Mouse (Mus musculus) monocyte, adult 5-6 weeks (primary cell): Measurements from ENCODE around the gene Ppp1r2. TPM values are rescaled to one million over a fixed set of nuclear protein-coding genes. Genes with fewer than 3 reads are reported as not detected.

Experiments used
- ATAC-seq: fragments of 153-309, 156-312 bp; replicated peaks from 2 replicates; pipeline ENCODE4 v1.8.0; 2017; ENCODE audit warnings: mild to moderate bottlenecking; ENCODE audit not compliant: low TSS enrichment, insufficient number of reproducible peaks, severe bottlenecking, poor library complexity, low FRiP score
- total RNA-seq: library from RNA; stranded (forward); fragments of 200-1000, 200-491, 200-594 nt; gene quantifications from 3 replicates; pipeline ENCODE4 v1.2.3, GENCODE M21; 2017

Gene Ppp1r2
- total RNA-seq, 1 experiment from 2014 or later, result 91.3 TPM

DNA sequence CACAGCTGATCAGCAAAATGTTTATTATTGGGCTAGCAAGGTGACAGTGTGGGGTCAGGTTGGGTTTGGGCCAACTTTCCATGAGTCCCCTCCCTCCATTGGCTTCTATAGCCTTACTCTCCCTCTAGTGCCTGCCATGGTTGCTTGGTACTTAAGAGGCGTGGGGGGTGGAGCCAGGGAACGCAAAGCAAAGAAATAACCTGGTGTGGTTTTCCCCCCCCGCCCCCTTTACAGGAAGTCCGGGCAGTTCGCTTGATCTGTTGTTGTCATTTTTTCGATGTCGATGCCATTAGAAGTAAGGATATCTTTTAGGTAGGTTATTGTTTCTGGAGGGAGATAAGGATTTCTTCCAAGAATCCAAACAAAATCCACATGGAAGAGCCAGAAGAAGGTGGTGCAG is 22.0 kb upstream of the Ppp1r2 start:
- ATAC-seq, result no peak

DNA sequence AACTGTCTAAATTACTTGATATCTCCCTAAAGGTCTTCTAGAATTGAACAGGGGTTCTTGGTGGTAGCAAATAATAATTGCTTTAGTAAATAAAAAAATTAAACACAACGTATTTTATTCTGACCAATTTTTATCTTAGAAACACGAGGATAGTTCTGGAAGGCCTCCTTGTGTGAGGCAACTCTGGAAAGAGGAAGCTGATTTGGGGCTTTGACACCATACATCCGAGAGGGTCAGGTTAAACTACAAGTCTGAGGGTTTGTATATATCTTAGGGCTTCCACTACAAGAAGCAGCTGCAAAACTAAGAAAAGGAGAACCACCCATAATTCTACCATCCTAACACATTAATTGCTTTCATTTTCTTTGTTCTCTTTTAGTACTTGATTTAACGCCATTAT is 18.7 kb upstream of the Ppp1r2 start:
- ATAC-seq, result 0 out of 2 replicates have a peak, but pooled peaks have one; percentile 38

DNA sequence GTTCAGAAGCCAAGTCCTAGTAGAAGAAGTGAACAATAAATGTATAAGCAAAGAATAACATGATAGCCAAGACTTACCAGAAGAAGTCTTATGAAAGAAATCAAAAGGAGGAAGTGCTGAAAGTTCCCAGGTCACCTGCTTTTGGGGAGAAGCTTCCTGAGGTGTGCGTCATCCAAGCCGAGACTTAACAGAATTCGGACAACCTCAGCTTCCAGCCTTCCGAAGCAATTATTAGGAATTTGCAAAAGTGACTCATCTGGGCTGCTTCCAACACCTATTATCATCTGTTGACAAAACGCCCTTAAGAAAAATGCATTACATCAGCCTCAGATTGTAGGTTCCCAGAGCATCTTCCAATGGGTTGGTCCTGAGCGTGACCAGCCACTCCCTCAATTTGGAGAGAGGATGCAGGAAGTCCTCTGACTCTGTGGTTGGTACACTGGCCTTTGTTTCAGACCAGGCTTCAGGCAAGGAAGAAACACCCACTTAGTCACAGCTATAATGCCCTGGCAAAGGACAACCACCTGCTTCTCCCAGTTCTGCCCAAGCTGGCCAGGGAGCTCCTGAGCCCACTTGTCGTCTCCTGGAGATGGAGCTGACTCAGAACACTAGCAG is 15.8 kb upstream of the Ppp1r2 start:
- peak; percentile 76 for ATAC-seq

DNA sequence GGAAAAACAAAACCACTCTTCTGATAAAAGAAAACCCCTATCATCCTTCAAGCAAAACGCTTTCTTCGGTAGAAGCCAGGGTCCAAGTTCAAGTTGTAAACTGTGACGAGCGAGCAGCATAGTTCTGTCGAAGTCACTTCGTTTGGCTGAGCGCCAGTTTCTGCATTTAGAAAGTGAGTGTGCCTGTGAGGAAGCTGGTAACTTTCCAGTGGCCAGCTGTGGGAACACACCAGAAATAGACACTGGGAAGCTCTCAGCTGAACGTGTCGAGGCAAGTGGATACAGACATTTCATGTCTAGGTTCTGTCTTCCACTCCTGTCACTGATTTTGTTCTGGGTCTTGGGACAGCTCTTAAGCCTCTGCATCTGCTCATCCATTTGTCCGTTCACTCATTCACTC is 15.2 kb upstream of the Ppp1r2 start:
- ATAC-seq, result peak; percentile 78

DNA sequence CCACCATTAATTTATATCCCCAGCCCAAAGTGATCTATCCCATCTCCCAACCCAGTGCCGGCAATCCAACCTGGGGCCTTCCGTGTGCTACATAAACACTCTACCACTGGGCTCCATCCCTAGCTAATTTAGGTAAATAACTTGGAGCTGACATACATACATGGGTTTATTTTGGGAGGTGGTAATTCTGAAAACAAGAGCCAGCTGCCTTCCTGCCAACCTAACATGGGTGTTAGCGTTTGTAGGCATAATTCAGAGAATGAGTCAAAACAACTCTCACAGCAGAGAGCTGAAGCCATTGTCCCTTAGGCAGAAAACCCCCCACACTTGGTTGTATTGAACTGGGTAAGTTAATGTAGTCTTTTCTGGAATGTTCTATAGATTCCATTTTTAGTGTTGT is 12.6 kb upstream of the Ppp1r2 start:
- ATAC-seq, result no peak

DNA sequence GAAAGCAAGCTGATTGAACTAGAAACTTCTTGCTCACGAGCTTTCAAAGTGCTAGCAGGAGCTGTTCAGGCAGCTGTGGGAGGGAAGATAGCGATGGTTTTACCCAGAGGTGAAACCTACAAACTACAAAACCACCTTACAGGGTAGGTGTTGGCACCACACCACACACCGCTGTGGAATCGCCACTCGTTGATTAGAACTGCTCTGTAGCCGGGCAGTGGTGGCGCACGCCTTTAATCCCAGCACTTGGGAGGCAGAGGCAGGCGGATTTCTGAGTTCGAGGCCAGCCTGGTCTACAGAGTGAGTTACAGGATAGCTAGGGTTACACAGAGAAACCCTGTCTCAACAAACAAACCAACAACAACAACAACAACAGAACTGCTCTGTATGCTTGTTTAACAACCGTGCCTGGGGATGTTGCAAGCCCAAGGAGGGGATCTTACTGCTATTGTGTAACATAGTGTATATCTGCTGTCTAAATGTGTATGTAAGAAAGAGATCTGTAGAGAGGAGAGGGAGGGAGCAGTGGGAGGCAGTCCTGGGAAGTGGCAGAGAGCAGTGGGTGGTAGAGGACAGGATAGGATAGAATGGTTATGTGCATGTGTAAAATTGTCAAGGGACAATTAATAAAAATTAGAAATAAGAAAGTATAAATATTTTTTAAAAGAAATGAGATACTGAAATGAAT is 11.9 kb upstream of the Ppp1r2 start:
- ATAC-seq, result no peak

DNA sequence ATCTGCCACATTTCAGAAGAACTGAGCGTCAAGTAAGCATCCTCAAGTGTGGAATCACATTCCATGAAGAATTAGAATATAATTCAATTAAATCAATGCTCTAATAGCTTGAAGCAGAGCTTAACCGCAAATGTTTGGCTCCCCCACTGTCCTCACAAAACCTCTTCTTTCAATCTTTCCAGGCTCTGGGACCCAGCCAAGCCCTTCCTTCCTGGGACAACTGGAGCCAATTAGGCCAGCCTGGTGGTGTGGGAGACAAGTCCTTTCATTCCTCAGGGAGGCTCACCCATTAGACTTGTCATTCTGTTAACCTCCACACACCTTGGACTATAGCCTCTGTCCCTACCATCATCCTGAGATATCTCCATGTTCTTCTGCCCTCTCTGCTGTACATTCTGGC is 6.9 kb upstream of the Ppp1r2 start:
- no peak for ATAC-seq

DNA sequence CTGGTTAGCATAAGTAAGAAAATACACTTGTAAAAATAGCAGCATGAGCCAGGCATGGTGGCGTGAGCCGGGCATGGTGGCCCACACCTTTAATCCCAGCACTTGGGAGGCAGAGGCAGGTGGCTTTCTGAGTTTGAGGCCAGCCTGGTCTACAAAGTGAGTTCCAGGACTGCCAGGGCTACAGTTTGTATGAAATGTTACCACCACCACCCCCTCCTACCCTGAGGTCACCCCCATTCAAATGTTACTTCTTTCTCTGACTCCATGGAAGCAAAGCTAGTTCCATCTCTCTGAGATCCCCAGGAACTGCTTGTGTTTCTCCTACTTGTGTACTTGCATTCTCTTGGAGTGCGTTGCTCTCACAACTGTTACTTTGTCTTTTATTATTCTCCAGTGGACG is 5.1 kb upstream of the Ppp1r2 start:
- ATAC-seq, result no peak

DNA sequence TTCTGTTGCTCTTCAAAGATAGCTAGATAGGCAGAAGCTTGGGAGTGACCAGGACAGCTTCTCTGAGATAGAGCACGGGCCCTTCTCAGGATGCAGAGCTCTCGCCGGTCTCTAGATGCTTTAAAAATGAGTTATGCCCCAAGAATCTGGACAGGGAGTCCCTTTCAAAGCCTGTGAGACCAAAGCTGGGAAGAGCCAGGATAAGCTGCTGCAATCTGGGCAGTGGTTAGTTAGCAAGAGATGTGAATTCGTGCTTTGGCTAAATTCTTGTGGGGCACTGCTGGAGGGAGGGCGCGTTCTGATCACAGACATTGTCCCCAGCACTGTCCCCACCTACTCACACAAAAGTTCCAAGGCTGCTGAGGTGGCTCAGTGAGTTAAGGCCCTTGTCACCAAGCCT is 3.5 kb upstream of the Ppp1r2 start:
- no peak for ATAC-seq

DNA sequence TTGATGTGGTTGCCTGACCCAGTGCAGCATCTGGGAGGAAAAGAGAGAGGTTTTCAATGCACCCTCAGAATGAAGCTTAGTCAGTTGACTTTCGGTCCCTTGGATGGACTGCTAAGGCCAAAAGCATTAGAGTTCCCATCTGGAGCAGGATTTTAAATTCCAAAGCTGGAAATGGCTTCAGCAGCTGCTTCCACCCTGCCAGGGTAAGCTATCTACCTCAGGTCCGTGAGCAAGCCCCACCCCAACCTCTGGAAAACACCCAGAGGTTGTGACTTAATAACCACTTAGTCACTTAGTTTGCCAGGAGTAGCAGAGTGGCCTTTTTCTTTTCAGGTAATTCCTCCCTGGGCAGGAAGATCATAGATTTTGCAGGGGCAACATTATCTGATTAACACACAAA is 3.0 kb upstream of the Ppp1r2 start:
- no peak for ATAC-seq

DNA sequence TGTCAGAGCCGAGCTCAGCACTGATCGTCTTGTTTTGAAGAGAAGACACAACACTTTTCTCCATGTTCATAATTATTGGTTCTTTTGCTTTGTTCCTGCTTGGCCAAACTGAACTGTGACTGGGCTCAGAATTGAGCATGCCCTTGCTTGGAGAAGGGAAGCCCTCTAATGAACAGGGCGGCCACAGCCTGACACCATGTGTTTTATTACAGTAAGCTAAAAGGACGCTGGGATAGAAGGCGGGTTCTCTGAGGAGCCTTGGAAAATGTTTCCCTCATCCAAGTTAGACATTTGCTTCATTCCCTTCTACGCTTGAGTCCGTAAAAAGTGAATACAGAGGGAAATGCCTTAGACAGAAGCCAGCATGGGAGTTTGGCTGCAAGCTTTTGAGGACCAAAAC is 1.9 kb upstream of the Ppp1r2 start:
- no peak for ATAC-seq

DNA sequence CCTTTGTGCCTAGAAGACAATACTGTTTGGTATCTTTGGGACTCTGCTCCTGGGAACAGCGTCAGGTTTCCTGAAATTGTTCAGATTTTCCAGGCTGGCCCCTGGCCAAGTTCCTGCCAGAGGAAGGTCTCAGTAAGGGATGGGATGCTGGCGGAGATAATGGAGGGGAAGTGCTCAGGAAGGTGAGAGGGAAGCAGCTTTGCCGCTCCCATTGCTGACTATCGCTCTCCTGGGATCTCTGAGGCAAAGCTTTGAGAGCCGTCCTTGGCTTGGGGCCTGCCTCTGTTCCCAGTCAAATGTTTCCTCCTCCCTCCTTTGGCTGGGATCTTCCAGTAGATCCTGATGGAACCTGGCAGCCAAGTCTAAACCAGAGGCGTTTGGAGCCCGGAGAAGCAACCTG is 1.5 kb upstream of the Ppp1r2 start:
- ATAC-seq, result no peak

DNA sequence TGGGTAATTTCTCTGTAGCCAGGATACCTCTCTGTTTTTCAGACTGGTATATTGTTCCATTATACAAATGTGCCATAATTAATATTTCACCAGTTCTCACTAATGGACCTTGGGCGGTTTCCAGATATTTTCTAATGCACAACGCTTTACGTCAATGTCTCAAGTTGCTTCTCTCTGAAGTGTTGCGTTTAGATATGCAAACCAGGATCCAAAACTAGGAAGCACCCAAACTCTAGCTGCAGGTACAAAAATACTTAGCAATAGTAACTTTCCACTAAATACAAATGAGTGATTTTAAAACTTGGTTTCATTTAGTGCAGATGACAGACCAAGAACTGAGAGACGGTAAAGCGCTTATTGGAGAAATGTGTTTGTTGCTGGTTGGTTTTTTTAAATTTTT is 993 bp downstream of the Ppp1r2 start:
- ATAC-seq, result no peak

DNA sequence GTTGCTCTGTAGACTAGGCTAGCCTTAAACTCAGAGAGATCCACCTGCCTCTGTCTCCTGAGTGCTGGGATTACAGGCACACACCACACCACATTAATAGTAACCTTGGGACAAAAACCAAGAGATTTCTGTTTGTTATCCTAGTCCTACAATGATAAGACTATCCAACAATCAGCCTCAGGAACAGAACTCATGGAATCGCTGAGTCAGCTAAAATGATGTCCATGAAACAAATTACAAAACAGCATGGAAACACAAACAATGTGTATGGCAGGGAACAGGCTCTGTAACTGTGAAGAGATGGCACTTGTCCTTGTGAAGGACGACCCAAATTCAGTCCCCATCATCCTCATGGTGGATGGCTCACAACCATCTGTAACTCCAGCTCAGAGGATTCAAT is 8.4 kb downstream of the Ppp1r2 start:
- no peak for ATAC-seq

DNA sequence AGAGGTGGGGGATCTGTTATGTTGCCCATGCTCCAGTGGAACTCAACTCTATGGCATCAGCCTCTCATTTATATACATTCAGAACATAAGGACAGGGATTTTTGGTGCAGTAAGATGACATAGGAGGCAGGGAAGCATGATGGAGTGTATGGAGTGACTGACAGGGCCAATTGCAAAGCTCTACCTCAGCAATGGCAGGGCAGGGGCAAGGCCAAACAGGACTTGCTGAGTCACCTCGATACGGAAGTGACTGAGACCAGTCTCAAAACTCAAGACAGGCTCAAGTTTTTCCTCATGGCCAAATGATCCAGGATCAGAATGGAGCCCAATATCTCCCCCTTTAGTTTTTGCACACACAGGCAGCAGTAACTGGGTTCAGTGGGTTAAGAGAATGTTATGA is 18.9 kb downstream of the Ppp1r2 start:
- no peak for ATAC-seq

DNA sequence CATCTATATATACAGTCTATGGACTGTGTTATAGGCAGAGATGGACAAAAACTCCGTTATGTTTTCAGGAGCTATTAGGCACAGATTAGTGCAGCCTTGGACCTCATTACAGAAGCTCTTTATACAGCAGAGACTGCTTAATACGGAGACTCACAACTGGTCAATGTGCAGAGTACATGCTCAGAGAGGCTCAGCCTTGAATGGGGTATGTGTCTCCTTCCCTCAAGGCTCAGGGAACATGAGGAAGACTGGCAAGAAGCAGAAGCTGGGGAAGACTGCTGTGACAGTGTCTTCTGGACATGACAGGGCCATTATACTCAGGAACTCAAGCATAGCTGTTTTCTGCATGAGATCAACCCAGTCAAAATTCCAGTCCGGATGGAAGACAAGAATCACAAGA is 19.4 kb downstream of the Ppp1r2 start:
- no peak for ATAC-seq

DNA sequence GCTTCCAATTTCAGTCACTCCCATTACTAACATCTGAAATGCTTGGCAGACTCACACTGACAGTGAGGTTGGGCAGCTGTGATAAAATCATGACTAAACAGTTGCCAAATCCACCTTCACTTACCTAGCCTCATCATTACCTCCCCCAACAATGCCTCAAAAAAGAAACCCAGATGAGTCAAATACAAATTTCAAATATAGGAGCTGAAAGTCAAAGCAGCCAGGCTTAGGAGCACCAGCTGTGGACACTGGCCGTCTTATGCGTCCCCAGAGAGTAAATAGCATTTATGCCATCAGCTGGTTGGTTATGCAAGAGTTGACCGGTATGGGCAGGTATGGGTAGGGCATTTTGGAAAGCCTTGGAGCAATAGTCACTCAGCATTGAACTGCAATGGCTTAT is 25.7 kb downstream of the Ppp1r2 start:
- no peak for ATAC-seq

DNA sequence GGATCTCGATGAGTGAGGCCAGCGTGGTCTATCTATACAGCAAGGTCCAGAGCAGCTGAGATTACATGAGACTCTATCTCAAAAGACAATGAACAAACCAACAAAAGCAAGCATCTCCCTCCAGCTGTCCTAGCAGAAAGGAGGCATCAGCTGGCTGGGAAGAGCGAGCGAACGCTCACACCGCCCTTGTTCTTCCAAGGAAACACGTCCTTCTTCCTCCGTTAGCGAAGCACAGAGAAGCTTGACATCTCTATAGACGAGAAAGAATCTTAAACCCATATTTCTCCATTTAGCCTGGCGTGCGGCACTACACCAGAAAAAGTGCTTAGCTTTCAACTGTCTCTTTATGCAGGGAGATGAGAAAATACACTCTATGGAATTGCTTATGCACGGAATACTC is 26.4 kb downstream of the Ppp1r2 start:
- ATAC-seq, result no peak

DNA sequence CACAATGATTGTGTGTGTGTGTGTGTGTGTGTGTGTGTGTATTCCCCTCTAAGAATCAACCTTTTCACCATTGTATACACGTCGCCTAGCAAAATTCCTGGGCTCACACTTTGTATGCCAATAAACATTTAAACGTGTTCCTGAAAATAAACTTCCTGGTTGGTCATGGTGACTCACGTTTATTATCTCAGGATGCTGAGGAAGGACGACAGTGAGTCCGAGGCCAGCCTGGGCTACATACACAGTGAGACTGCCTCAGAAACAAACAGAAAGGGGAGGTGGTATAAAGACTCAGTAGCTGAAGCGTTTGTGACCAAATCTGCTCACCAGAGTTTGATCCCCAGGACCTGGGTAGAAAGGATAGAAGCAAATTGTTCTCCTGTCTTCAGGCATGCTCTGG is 27.6 kb downstream of the Ppp1r2 start:
- no peak for ATAC-seq

DNA sequence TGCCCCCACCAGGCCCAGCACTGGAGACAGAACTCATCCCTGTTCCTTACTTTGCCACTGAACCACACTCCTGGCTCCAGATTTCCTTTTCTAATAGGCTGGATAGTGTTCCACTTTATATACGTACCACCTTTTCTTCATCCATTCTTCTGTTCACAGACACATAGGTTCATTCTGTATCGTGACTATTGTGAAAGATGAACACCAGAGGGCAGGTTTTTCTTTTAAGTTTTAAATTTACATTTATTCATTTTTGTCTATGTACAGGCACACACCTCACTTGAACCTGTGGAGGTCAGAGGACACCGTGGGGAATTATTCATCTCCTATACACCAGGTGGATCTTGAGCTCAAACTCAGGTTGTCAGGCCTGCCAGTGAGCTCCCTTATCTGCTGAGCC is 31.0 kb downstream of the Ppp1r2 start:
- ATAC-seq, result no peak

DNA sequence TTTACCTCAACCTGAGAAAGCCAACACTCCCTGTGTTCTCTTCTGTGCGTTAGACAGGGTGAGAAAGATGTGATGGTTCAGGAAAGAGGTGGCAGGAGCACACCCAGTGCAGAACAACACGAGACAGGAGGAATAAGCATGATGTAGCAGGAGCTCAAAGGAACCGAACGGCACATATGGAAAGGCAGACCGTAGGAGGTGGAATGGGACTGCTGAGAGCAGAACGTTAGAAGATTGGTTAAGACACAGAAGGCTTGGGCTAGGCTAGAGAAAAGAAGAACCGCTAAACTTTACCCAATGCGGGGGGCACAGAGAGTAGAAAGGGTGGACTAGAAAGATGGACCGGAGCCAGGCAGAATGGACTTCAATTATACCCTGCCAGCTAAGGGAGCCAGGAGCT is 33.6 kb downstream of the Ppp1r2 start:
- ATAC-seq, result no peak
